Mouse (Mus musculus) stomach, postnatal 0 days (tissue): ENCODE data around the gene Gemin4. TPM values are rescaled to one million over a fixed set of nuclear protein-coding genes. Genes with fewer than 3 reads are reported as not detected.
A peak's percentile ranks its signal among the peaks of the same experiment; 100 is the strongest.

Source experiments
- ATAC-seq: fragments of 200-750 bp; cut with Nextera tagmentation; 2 replicates; pipeline ENCODE4 v1.8.0; 2017; ENCODE audit not compliant: low FRiP score, low TSS enrichment
- DNase-seq: peaks from one replicate; pipeline ENCODE4 v3.0.0-alpha.2; 2016; ENCODE audit warnings: low spot score
- H3K27ac ChIP-seq: fragments of 300-500 bp; sonication (generic); replicated peaks from 2 replicates; pipeline ENCODE4 v1.5.1; 2014; ENCODE audit warnings: mild to moderate bottlenecking, control low read depth
- H3K27me3 ChIP-seq: fragments of 300-500 bp; sonication (generic); 2 replicates; pipeline ENCODE4 v1.6.1; 2014; ENCODE audit warnings: low read length; ENCODE audit not compliant: control insufficient read depth, insufficient read depth
- H3K36me3 ChIP-seq: fragments of 300-500 bp; sonication (generic); 2 replicates; pipeline ENCODE4 v1.6.1; 2014; ENCODE audit warnings: low read length, mixed read lengths; ENCODE audit not compliant: control insufficient read depth, insufficient read depth
- H3K4me1 ChIP-seq: fragments of 300-500 bp; sonication (generic); replicated peaks from 2 replicates; pipeline ENCODE4 v1.6.1; 2014; ENCODE audit warnings: antibody characterized with exemption; ENCODE audit not compliant: control insufficient read depth, insufficient read depth
- H3K4me2 ChIP-seq: fragments of 300-500 bp; sonication (generic); replicated peaks from 2 replicates; pipeline ENCODE4 v1.6.1; 2014; ENCODE audit warnings: low read depth, mild to moderate bottlenecking, control low read depth, moderate library complexity
- H3K4me3 ChIP-seq: fragments of 300-500 bp; sonication (generic); 2 replicates; pipeline ENCODE4 v1.5.1; 2014; ENCODE audit warnings: low read depth, low read length, control low read depth
- H3K9ac ChIP-seq: fragments of 300-500 bp; sonication (generic); 2 replicates; pipeline ENCODE4 v1.6.1; 2014; ENCODE audit warnings: mild to moderate bottlenecking, low read length, control low read depth, mixed read lengths
- H3K9me3 ChIP-seq: fragments of 300-500 bp; sonication (generic); 2 replicates; pipeline ENCODE4 v1.6.1; 2016; ENCODE audit warnings: low read length; ENCODE audit not compliant: control insufficient read depth
- CTCF ChIP-seq: IDR thresholded peaks from 2 replicates; pipeline ENCODE4 v1.5.1; 2016; ENCODE audit warnings: antibody characterized with exemption, low read depth, mild to moderate bottlenecking, moderate library complexity
- EP300 ChIP-seq: optimal IDR thresholded peaks from 2 replicates; pipeline ENCODE3; 2016; ENCODE audit warnings: antibody characterized with exemption
- WGBS: fragments of 180-500 bp; shearing (Covaris S2); extraction: QIAGEN DNeasy Blood & Tissue Kit; methylation state at CpG from one replicate; pipeline ENCODE4 v1.1.7; 2014; 5-methylcytosine and 5-hydroxymethylcytosine counted together
- polyA plus RNA-seq: library from polyadenylated mRNA; unstranded; fragments of >200 nt; fragmentation: Nextera tagmentation; extraction: Ambion mirVana; gene quantifications from 2 replicates; pipeline ENCODE4 v1.2.1, GENCODE M21; 2015

The Gemin4 gene
- polyA plus RNA-seq, 1 experiment from 2014 or later: 18.5 TPM

GRCm38 (mm10) chr11:76210228-76210985 is 7.1 kb downstream of the Gemin4 start:
- no peak for DNase-seq
- 47% methylated on average over 13 of the region's 13 CpGs for WGBS
- Histone ChIP-seq H3K9ac (no peak overlapping the region), H3K27me3 (no peaks in the 10 kb centered on the region), H3K27ac (peak overlapping the region; percentile 50), H3K36me3 (peaks cover 11% of the 10 kb centered on the region; the same call in 1 of the 2 replicates), H3K4me3 (no peak overlapping the region), H3K4me1 (no peaks in the 10 kb centered on the region; the same call in 1 of the 2 replicates), H3K9me3 (no peaks in the 10 kb centered on the region), H3K4me2 (no peak overlapping the region)
- no peak; the same call in 1 of the 2 replicates for ATAC-seq
- TF ChIP-seq CTCF: no peak
- no peak for TF ChIP-seq EP300

GRCm38 (mm10) chr11:76206793-76207192 is 10.7 kb downstream of the Gemin4 start:
- Histone ChIP-seq H3K9ac (no peak overlapping the region), H3K27ac (no peak overlapping the region), H3K9me3 (no peaks in the 10 kb centered on the region), H3K4me2 (no peak overlapping the region), H3K4me3 (no peak overlapping the region), H3K27me3 (no peaks in the 10 kb centered on the region), H3K4me1 (no peaks in the 10 kb centered on the region; the same call in 1 of the 2 replicates), H3K36me3 (peaks cover 11% of the 10 kb centered on the region; the same call in 1 of the 2 replicates)
- 88% methylated on average over 5 of the region's 5 CpGs for WGBS
- DNase-seq (no peak), ATAC-seq (no peak)
- no peak for TF ChIP-seq CTCF
- no peak for TF ChIP-seq EP300

- peak; percentile 98 for ATAC-seq
- TF ChIP-seq CTCF (peak; percentile 25; the same call in 1 of the 2 replicates), EP300 (no peak)
- no peaks in the 10 kb centered on the region for H3K4me1 ChIP-seq
- H3K9ac ChIP-seq: peak overlapping the region; percentile 86
- under 1% methylated on average over 56 of the region's 90 CpGs for WGBS
- H3K36me3 ChIP-seq: no peaks in the 10 kb centered on the region
- H3K27ac ChIP-seq: peak overlapping the region; percentile 90
- H3K27me3 ChIP-seq: no peaks in the 10 kb centered on the region
- peak; percentile 94 for DNase-seq
- peak overlapping the region; percentile 91 for H3K4me3 ChIP-seq
- H3K9me3 ChIP-seq: no peaks in the 10 kb centered on the region
- H3K4me2 ChIP-seq: peak overlapping the region; percentile 97
Observed at GRCm38 (mm10) chr11:76201761-76202674, 15.4 kb downstream of the Gemin4 start.

- no peak for TF ChIP-seq CTCF
- no peak for TF ChIP-seq EP300
- 33% methylated on average over 8 of the region's 8 CpGs for whole genome bisulfite sequencing
- Histone ChIP-seq H3K36me3 (no peaks in the 10 kb centered on the region), H3K27me3 (no peaks in the 10 kb centered on the region), H3K9me3 (no peaks in the 10 kb centered on the region), H3K4me3 (no peak overlapping the region), H3K4me1 (no peaks in the 10 kb centered on the region), H3K9ac (no peak overlapping the region), H3K27ac (peak overlapping the region; percentile 92), H3K4me2 (0 out of 2 replicates have a peak overlapping the region, but pooled peaks have one; percentile 23)
- DNase-seq (peak; percentile 44), ATAC-seq (peak; percentile 50)
Observed at GRCm38 (mm10) chr11:76196977-76197469, 20.4 kb downstream of the Gemin4 start.

- DNase-seq (peak; percentile 60), ATAC-seq (peak; percentile 95)
- no peaks in the 10 kb centered on the region for H3K9me3 ChIP-seq
- no peaks in the 10 kb centered on the region for H3K27me3 ChIP-seq
- 36% methylated on average over 8 of the region's 8 CpGs for WGBS
- H3K4me3 ChIP-seq: no peak overlapping the region
- H3K9ac ChIP-seq: no peak overlapping the region
- H3K27ac ChIP-seq: peak overlapping the region; percentile 92
- H3K4me2 ChIP-seq: peak overlapping the region; percentile 17
- H3K4me1 ChIP-seq: no peaks in the 10 kb centered on the region
- no peaks in the 10 kb centered on the region for H3K36me3 ChIP-seq
- TF ChIP-seq EP300 (no peak), CTCF (no peak)
Observed at GRCm38 (mm10) chr11:76196275-76196976, 21.0 kb downstream of the Gemin4 start.
